Mouse (Mus musculus) hindbrain, embryonic 10.5 days (tissue): ENCODE results near the gene Sprr2j-ps. TPM values are rescaled to one million over a fixed set of nuclear protein-coding genes. Genes with fewer than 3 reads are reported as not detected.

ENCODE experiments used
- polyA plus RNA-seq: library from polyadenylated mRNA; unstranded; fragments of >200 nt; fragmentation: Nextera tagmentation; extraction: Ambion mirVana; gene quantifications from 2 replicates; pipeline ENCODE4 v1.2.1, GENCODE M21; 2016

The Sprr2j-ps gene
- polyA plus RNA-seq, 1 experiment from 2014 or later = not detected

Other genes starting within 250 kb of the Sprr2j-ps start
- not detected in 2 replicates for gene Sprr2a1, start 202.3 kb upstream of the Sprr2j-ps start, polyA plus RNA-seq
- gene Sprr2a2, start 202.2 kb upstream of the Sprr2j-ps start, polyA plus RNA-seq = not detected in 2 replicates
- gene Sprr2a3, start 132.7 kb upstream of the Sprr2j-ps start, polyA plus RNA-seq = not detected in 2 replicates
- not detected in 2 replicates for gene Sprr2b, start 101.5 kb upstream of the Sprr2j-ps start, polyA plus RNA-seq
- not detected in 2 replicates for gene Sprr2d, start 78.9 kb upstream of the Sprr2j-ps start, polyA plus RNA-seq
- gene Sprr2e, start 65.9 kb upstream of the Sprr2j-ps start, polyA plus RNA-seq = not detected in 2 replicates
- gene Sprr2f, start 52.9 kb upstream of the Sprr2j-ps start, polyA plus RNA-seq = not detected in 2 replicates
- not detected in 2 replicates for gene Sprr2h, start 32.4 kb upstream of the Sprr2j-ps start, polyA plus RNA-seq
- gene Sprr2i, start 10.1 kb upstream of the Sprr2j-ps start, polyA plus RNA-seq = not detected in 2 replicates
- 8.3 and 9.8 TPM in 2 replicates for gene Gm9774, start 11.3 kb downstream of the Sprr2j-ps start, polyA plus RNA-seq
- not detected in 2 replicates for gene Sprr2k, start 14.5 kb downstream of the Sprr2j-ps start, polyA plus RNA-seq
- gene Sprr1b, start 20.7 kb downstream of the Sprr2j-ps start, polyA plus RNA-seq = not detected in 2 replicates
- gene Sprr3, start 40.6 kb downstream of the Sprr2j-ps start, polyA plus RNA-seq = not detected in 2 replicates
- not detected in 2 replicates for gene Sprr1a, start 67.8 kb downstream of the Sprr2j-ps start, polyA plus RNA-seq
- gene Sprr4, start 82.4 kb downstream of the Sprr2j-ps start, polyA plus RNA-seq = not detected in 2 replicates
- not detected in 2 replicates for gene 2310046K23Rik, start 116.4 kb downstream of the Sprr2j-ps start, polyA plus RNA-seq
- gene Ivl, start 155.7 kb downstream of the Sprr2j-ps start, polyA plus RNA-seq = not detected in 2 replicates
- gene Smcp, start 170.9 kb downstream of the Sprr2j-ps start, polyA plus RNA-seq = not detected in 2 replicates
- gene 2210017I01Rik, start 189.4 kb downstream of the Sprr2j-ps start, polyA plus RNA-seq = not detected in 2 replicates
- not detected in 2 replicates for gene Lce6a, start 203.6 kb downstream of the Sprr2j-ps start, polyA plus RNA-seq
- gene Lce1a1, start 230.2 kb downstream of the Sprr2j-ps start, polyA plus RNA-seq = not detected in 2 replicates
- gene Lce1b, start 238.8 kb downstream of the Sprr2j-ps start, polyA plus RNA-seq = not detected in 2 replicates